Mouse (Mus musculus) fat pad, adult 2 months (tissue): Measurements from ENCODE around the gene Gabrp.

ENCODE experiments used
- DNase-seq: peaks from one replicate; pipeline ENCODE4 v3.0.0-alpha.2; 2011; ENCODE audit warnings: low read depth, low spot score; ENCODE audit errors: extremely low read depth

Gabrp gene

DNA sequence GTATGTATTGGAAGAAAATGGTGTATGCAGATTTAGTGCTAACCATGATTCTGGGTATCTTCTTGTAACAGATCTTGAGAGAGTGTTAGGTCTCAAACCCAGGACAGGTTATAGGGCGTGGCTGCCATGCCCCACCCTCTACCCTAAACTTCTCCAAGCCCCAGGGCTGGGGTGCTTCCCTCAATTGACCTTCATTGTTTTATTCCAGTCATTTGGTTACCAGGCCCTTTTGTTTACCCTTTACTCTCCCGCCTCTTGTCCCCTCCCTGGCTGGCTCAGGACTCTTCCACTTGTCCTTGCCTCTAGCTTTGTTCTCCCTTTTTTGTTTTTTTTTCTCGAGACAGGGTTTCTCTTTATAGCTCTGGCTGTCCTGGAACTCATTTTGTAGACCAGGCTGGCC, 45.2 kb downstream of the Gabrp start:
- no peak for DNase-seq

DNA sequence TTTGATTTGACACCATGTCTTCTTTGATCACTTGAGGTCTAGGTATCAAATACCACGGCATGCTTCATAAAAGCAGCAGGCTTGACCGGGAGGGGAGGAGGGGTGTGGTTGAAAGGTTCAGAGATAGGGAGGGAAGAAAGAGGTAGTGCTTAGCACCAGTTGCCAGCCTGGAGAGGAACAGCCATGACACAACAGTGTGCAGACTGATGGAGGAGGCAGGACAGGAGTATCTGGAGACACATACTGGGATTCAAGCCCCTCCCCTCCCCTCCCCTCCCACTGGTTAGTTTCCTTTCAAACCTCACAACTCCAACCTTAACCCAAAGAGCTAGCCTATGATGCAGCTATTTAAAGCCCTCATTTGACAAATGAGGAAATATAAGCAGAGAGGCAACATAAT, 49.2 kb downstream of the Gabrp start:
- no peak for DNase-seq

DNA sequence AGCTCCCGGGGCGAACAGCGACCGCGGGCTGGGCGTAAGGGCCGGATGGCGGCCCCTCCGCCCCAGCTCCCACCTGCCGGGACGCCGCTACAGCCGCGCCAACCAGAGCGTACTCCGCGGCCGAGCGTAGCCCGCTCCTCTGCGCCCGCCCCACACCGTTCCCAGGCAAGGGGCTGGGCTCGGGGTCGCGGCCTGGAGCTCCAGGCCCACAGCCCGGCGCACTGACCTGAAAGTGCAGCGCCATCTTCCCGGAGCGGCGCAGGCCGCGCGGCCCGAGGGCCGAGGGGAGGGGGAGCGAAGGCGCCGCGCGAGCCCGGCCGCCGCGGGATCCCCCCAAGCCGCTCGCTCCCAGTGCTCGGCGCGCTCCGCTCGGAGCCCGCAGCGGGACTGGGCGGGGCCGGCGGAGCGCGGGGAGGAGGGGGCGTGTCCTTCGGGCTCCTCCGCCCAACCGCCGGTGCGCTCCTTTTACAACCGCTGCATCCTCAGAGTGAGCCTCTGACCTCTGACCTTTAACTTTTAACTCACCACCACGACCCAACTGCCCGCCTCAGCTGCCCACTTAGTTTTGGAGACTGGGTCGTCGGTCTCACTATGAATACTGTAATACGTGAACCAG, 65.3 kb downstream of the Gabrp start, which contains the start of gene Ranbp17:
Gene Ranbp17 (minus strand): TSS at position 371 of the 616 bp plus-strand sequence.
- DNase-seq = no peak

DNA sequence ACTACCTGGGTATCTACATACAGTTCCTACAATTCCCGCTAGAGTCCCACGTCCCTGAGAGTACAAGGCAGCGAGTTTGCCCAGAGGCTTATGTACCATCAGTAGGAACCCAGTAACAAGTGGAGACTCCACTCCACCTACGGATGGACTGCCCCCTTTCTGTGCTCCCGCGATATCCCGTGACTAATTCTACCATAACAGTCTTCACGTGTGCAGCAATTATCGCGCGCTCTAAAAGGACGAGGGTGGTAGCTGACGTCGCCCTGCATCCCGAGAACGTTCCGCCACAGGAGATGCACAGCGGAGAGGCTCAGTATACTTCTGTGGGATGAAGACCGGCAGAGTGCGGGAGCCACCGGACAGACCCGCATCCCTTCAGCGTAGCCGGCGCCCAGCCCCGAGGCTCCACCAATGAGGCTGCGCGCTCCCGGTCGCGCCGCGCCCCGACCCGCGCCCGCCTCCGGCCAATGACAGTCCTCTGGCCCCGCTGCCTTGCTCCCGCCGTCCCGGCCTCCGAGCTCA, 65.8 kb downstream of the Gabrp start:
- peak; percentile 7 for DNase-seq

DNA sequence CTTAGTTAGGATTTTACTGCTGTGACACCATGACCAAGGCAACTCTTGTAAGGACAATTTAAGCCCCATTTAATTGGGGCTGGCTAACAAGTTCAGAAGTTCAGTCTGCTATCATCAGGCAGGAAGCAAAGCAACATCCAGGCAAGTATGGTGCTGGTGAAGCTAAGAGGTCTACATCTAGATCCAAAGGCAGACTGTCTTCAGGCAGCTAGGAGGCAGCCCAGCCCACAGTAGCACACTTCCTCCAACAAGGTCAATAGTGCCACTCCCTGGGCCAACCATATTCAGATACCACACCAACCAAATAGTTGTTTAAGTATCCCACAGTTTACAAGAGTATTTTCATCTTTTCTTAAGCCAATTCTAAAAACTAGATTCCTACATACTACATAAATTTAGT, 69.4 kb downstream of the Gabrp start:
- no peak for DNase-seq
